Mouse (Mus musculus) myocyte (in vitro differentiated cells): ENCODE data around the gene Tnrc18.

Experiments used
- CEBPB ChIP-seq: IDR thresholded peaks from 2 replicates; pipeline ENCODE4 v1.6.1; 2011; ENCODE audit warnings: mild to moderate bottlenecking, moderate library complexity; ENCODE audit not compliant: poor library complexity, insufficient read depth, severe bottlenecking
- E2F4 ChIP-seq: IDR thresholded peaks from one replicate; pipeline ENCODE4 v1.6.1; 2011; ENCODE audit warnings: mild to moderate bottlenecking, control low read depth, moderate library complexity; ENCODE audit not compliant: insufficient read depth
- MAX ChIP-seq: IDR thresholded peaks from one replicate; pipeline ENCODE4 v1.6.1; 2011; ENCODE audit warnings: low read depth, mild to moderate bottlenecking, control low read depth
- MYOD1 ChIP-seq, 3 experiments: IDR thresholded peaks; one replicate each; pipeline ENCODE4 v1.6.1; 2011; ENCODE audit warnings: control low read depth in 2 of 3, low read depth in 2 of 3, mild to moderate bottlenecking in 2 of 3, moderate library complexity in 1 of 3; ENCODE audit not compliant: insufficient read length in 2 of 3, control insufficient read depth in 1 of 3
- MYOG ChIP-seq, 3 experiments: IDR thresholded peaks; one replicate each; pipeline ENCODE4 v1.6.1; 2011; ENCODE audit warnings: control low read depth in 2 of 3, low read depth in 2 of 3, mild to moderate bottlenecking in 2 of 3; ENCODE audit not compliant: insufficient read length in 2 of 3, control insufficient read depth in 1 of 3, insufficient read depth in 1 of 3
- POLR2A ChIP-seq: IDR thresholded peaks from one replicate; pipeline ENCODE4 v1.6.1; 2011; ENCODE audit warnings: low read depth, mild to moderate bottlenecking, control low read depth, moderate library complexity; ENCODE audit not compliant: insufficient read length
- POLR2AphosphoS2 ChIP-seq: IDR thresholded peaks from one replicate; pipeline ENCODE4 v1.6.1; 2011; ENCODE audit warnings: low read depth, control low read depth; ENCODE audit not compliant: insufficient read length
- REST ChIP-seq: IDR thresholded peaks from one replicate; pipeline ENCODE4 v1.6.1; 2011; ENCODE audit warnings: mild to moderate bottlenecking, control low read depth, moderate library complexity; ENCODE audit not compliant: insufficient read depth, insufficient read length
- SRF ChIP-seq: IDR thresholded peaks from one replicate; pipeline ENCODE4 v1.6.1; 2011; ENCODE audit warnings: low read depth; ENCODE audit not compliant: control insufficient read depth, insufficient read length
- TCF12 ChIP-seq: IDR thresholded peaks from one replicate; pipeline ENCODE4 v1.6.1; 2011; ENCODE audit warnings: mild to moderate bottlenecking, control low read depth; ENCODE audit not compliant: poor library complexity, insufficient read depth, severe bottlenecking
- TCF3 ChIP-seq: IDR thresholded peaks from one replicate; pipeline ENCODE4 v1.6.1; 2011; ENCODE audit warnings: low read depth, control low read depth; ENCODE audit not compliant: insufficient read length
- USF1 ChIP-seq: IDR thresholded peaks from one replicate; pipeline ENCODE4 v1.6.1; 2011; ENCODE audit warnings: low read depth, mild to moderate bottlenecking, control low read depth, moderate library complexity

DNA sequence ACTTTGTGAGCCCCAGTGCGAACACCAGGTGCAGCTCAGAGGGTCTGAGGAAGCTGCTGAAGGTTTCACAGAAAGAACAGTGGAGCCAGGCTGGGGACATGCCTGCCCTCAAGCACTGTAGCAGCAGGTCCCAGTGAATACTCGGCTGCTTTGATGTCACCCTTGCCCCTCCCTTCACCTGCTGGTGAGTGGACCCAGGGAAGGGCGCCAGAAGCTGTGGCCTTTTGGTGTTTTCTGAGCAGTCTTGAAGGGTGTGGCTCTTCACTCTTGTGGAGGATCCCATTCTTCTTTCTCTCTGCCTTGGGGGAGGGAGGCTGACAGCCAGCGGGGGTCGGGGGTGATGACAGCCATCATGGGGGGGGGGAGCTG lies 34.2 kb upstream of the Tnrc18 start:
- no peak for TF ChIP-seq MYOD1 (IDR thresholded peaks at IDR 0.05; ENCODE audit: control insufficient read depth in 1 of 3, insufficient read length in 2 of 3, low read depth in 2 of 3)
- no peak for TF ChIP-seq POLR2A
- TF ChIP-seq E2F4, result no peak
- TF ChIP-seq CEBPB, result no peak
- TF ChIP-seq TCF12, result no peak
- TF ChIP-seq MYOG (IDR thresholded peaks at IDR 0.05; ENCODE audit: control insufficient read depth in 1 of 3, insufficient read depth in 1 of 3, insufficient read length in 2 of 3, low read depth in 2 of 3), result no peak
- TF ChIP-seq USF1, result no peak
- TF ChIP-seq POLR2AphosphoS2, result no peak
- no peak for TF ChIP-seq SRF
- TF ChIP-seq MAX, result no peak
- TF ChIP-seq REST, result no peak
- TF ChIP-seq TCF3, result no peak
